Mouse (Mus musculus): ENCODE data around the gene Frmpd2.

DNA sequence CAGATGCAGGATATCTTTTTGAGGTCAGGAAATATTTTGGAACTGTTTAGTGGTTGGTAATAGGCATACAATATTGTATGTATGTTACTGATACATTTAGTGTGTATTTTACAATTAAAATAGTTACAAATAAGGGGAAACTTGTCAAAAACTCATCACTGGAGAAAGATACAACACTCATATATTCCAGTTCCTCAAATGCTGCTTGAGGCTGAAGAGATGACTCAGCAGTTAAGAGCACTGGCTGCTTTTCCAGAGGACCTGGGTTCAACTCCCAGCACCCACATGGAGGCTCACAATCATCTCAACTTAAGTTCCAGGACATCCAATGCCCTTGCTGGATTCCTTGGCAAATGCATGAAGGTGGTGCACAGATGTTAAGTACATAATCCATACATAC, 47.4 kb upstream of the Frmpd2 start:
- TF ChIP-seq CTCF (IDR thresholded peaks at IDR 0.05; ENCODE audit: extremely low read depth, insufficient read length, insufficient replicate concordance, low read depth, low read length) (no peak), POLR2A (IDR thresholded peaks at IDR 0.05; ENCODE audit: low read depth, low read length) (no peak)
